Mouse (Mus musculus): ENCODE data around the gene Itih5.

Itih5 gene

GRCm38 (mm10) chr2:10168016-10168415 lies 14.6 kb downstream of the Itih5 start:
- no peak for DNase-seq (ENCODE audit: low read depth, low spot score)

- no peak for DNase-seq (ENCODE audit: low read depth, low spot score)
Measured at GRCm38 (mm10) chr2:10169991-10170390, 16.6 kb downstream of the Itih5 start.

DNA sequence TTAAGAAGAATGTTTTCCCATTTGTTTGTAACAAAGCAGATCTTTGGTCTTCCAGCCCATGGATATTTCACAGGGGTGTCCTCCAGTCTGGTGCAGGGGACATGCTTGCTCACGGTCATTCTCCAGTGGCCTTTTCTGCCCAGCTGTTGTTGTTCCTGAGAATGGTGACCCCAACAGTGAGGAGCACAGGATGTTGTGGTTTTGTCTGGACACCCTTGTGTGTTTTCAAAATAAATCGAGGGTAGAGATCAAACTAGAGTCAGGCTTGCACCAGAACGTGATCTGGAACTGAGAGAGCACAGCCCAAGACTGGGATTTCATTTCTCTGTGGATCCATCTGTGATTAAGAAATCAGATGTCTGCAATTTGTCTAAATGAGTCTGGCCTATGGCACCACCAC lies 40.2 kb downstream of the Itih5 start:
- no peak for DNase-seq (ENCODE audit: low read depth, low spot score)

GRCm38 (mm10) chr2:10195162-10195561 lies 41.8 kb downstream of the Itih5 start:
- DNase-seq (ENCODE audit: low read depth, low spot score) = no peak

DNA sequence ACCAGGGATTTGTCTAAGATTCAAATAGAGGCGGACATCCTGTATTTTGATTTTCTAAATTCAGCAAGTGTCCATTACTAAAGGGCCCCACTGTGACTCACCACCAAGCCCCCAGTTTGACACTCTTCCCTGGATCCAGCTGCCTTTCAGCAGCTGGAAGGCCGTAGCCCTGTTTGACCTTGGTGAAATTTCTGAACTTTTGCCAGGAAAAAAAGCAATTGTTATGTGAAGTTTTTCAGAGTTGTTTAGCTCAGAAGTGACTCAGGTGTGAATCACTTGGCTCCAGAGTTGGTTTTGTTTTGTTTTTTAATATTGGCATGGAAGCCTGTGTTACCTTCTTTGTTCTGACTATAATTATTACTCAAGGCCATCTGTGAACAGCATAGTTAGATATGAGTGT lies 46.0 kb downstream of the Itih5 start:
- no peak for DNase-seq (ENCODE audit: low read depth, low spot score)

DNA sequence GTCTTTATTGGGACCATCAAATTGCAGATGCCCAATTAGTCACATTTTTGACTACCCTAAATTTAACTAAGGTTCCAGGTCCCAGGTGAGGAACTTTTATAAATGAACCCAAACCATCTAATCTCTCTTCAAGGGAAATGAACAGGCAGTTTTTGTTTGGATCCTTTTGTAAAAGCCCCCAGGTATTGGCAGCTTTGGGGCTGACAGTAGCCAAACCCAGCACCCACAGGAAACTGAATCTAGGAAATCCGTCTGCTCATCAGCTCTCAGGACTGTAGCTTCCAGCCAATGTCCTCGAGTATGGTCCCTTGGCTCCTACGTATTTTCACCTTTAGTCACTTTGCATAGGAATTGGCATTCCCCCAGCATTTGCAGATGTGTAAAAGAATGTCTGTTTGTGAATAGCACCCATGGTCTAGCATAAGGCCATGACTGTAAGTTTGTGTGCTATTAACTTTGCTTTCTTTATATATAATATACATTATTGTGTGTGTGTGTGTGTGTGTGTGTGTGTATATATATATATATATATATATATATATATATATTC lies 47.4 kb downstream of the Itih5 start:
- no peak for DNase-seq (ENCODE audit: low read depth, low spot score)

- DNase-seq (ENCODE audit: low read depth, low spot score) = no peak
Measured at GRCm38 (mm10) chr2:10204301-10204700, 50.9 kb downstream of the Itih5 start.

- DNase-seq (ENCODE audit: low read depth, low spot score) = no peak
Measured at GRCm38 (mm10) chr2:10213468-10213867, 60.1 kb downstream of the Itih5 start.

- DNase-seq (ENCODE audit: low read depth, low spot score) = no peak
Measured at GRCm38 (mm10) chr2:10215876-10216565, 62.6 kb downstream of the Itih5 start.

DNA sequence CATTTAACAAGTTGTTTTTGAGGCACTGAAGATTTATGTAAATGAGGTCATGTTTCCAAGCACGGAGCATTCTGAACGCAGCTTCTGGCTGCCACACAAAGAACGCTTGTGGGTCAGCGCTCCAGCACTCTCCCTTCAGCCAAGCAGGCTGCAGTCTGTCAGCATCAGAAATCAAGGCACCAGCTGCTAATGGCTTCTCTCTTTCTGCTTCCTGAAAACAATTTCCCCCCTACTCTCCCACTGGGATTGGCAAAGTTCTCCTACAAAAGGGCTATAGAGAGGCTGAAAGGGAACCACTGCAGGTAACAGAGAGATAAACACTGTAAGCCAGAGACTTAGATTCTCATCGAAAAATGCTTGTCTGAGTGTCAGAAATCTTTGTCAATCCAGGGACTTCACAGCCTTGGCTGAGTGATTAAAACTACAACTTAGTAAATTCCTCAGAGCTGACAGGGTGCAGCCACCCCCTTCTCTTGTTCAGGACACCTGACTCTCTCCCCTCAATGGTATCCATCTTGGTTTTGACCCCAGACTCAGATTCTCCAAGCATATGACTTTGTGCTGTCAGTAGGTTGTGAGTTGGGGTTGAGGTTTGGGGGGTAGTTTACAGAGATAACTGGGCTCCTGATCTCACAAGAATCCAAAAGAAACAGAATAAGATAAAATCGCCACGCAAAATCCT lies 63.3 kb downstream of the Itih5 start:
- DNase-seq (ENCODE audit: low read depth, low spot score) = peak; percentile 40

GRCm38 (mm10) chr2:10221862-10222261 lies 68.5 kb downstream of the Itih5 start:
- no peak for DNase-seq (ENCODE audit: low read depth, low spot score)

DNA sequence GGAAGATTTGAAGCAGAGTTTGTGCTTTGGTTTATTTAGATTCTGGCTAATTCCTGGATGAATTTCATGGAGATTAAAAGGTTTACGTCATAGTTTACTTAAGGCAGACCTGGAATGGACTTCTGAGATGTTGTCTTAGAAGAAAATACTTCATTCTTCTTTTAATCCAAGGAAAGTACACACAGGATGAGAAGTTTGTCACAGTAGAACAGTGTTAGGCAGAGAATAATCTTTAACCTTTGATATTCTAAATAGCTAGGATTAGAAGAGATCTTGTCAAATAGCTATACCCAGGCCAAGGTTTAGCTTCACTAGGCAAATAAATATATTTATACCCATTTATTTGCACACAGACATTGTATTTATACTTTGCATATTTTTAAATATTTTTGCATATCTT lies 73.5 kb downstream of the Itih5 start:
- no peak for DNase-seq (ENCODE audit: low read depth, low spot score)

GRCm38 (mm10) chr2:10231971-10232370 lies 78.6 kb downstream of the Itih5 start:
- DNase-seq (ENCODE audit: low read depth, low spot score) = no peak

GRCm38 (mm10) chr2:10236554-10236953 lies 83.2 kb downstream of the Itih5 start:
- no peak for DNase-seq (ENCODE audit: low read depth, low spot score)

DNA sequence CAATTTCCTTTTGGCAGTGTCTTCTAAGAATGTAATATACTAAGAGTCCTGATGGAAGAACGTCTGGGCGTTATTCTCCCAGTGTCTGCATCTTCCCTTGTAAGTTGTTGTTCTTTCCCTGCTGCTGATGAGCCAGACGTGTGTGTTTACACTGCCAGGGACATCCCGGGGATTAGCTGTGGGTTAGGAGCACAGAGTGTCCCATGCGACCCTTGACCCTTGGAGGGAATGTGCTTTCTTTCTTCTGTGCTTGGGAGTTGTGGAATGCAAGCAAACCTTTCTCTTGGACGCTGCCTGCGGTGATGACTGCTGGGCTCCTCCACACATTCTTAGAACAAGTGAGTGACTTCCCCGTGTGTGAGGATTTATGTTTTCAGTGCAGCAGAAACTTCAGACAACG lies 89.6 kb downstream of the Itih5 start:
- DNase-seq (ENCODE audit: low read depth, low spot score) = peak; percentile 23

GRCm38 (mm10) chr2:10250441-10250840 lies 97.1 kb downstream of the Itih5 start:
- DNase-seq (ENCODE audit: low read depth, low spot score) = no peak

GRCm38 (mm10) chr2:10250926-10251325 lies 97.6 kb downstream of the Itih5 start:
- DNase-seq (ENCODE audit: low read depth, low spot score) = no peak

DNA sequence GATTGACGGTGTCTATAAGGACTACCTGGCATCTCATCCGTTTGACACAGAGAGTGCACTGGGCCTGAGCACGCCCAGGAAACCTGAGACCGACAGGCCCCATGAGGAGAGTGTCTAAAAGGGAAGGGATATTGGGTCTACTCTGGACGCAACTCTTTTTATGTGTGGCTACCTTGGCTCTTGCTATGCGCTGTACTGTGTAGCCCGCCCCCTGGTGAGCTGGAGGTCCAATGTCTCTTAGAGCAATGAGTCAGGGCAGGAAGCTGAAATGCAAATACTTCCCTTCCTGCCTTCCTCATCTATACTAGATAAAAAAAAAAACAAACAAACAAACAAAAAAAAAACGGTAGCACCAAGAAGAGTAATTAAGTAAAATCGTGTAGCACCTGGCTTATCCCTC lies 98.1 kb downstream of the Itih5 start:
- no peak for DNase-seq (ENCODE audit: low read depth, low spot score)

DNA sequence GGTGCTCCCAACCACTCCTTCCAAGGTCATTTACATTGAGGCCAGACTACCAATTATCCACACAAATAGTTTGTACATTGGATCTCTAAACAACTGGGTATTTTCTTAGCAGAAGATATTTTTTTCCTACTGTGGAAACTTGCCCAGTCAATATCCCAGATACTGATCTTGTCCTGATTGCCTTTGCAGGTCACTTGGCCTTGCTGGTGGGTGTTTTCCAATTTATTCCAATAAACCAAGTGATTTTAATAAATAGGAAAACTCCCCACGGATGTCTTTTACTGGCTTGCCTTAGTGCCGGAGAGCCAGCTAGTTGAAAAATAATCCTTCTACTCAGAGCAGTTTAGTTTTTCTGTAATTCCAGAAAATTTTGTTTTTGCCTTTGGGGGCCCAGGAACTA lies 98.6 kb downstream of the Itih5 start:
- no peak for DNase-seq (ENCODE audit: low read depth, low spot score)

- no peak for DNase-seq (ENCODE audit: low read depth, low spot score)
Measured at GRCm38 (mm10) chr2:10253351-10253750, 100.0 kb downstream of the Itih5 start.

DNA sequence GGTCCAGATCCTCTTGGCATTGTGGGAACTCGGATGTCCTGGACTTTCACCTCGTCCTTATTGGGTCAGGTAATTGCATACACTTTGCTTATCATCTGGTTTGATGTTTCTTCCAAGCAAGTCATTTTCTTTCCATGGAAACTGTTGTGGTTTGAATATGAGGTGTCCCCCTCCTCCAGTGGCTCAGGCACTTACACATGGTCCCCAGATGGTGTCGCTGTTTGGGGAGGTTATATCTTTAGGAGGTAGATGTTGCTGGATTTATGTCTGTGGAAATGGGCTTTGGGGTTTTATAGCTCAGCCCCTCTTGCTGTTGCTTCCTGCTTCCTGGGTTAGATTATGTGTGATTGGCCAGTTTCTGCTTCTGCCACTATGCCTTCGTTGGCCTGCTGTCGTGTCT lies 103.6 kb downstream of the Itih5 start:
- no peak for DNase-seq (ENCODE audit: low read depth, low spot score)

GRCm38 (mm10) chr2:10258312-10258711 lies 104.9 kb downstream of the Itih5 start:
- no peak for DNase-seq (ENCODE audit: low read depth, low spot score)

DNA sequence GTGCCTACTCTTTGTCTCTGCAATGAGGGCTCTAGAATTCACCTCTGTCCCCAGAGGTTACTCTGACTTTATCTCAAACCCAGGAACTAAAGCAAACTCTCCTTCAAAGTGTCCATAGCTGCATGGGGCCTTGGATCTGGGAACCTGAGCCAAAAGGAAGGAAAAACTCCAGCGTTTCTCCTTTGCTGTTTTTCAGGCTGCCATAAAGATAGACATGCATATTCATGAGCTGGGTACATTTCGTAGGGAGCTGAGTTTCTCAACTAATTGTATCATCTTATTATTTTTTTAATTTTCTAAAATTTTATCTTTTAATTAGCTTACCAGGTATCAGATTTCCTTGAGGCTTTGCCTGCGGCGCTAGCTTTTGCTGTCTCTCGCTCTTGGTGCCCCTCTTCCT lies 106.7 kb downstream of the Itih5 start:
- no peak for DNase-seq (ENCODE audit: low read depth, low spot score)

Measured in forelimb bud, embryonic 11.5 days (tissue).